Mouse (Mus musculus): ENCODE measurements at regions not wholly inside any gene's neighbourhood (a gene's known extent, or its start where the extent isn't known, plus 50 kb on each side); places are given as distances from the start of the nearest gene placed in this dataset.

DNA sequence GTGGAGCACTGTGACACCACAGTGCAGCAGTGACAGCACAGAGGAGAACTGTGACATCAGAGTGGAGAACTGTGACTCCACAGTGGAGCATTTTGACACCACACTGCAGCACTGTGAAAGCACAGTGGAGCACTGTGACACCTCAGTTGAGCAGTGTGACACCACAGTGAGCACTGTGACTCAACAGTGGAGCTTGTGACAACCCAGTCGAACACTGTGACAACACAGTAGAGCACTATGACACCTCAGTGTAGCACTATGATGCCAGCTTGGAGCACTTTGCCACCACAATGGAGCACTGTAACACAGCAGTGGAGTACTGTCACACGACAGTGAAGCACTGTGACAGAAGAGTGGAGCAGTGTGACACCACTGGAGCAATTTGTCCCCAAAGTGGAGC is 79.7 kb upstream of the Scaf8 start:
- TF ChIP-seq GATA1 (IDR thresholded peaks at IDR 0.05; ENCODE audit: borderline replicate concordance, low read length) (no peak), FLI1 (IDR thresholded peaks at IDR 0.05; ENCODE audit: low read length) (no peak)

All from megakaryocyte, embryonic 14.5 days (primary cell).